ENCODE assay signal across 7 mouse cellular contexts in genomic region chr2:84886234-84886731, GRCm38 (mm10). TPM values are rescaled to one million over a fixed set of nuclear protein-coding genes. Genes with fewer than 3 reads are reported as not detected.
DNase-seq lines count a peak whose midpoint lies in the region; ATAC-seq and TF ChIP-seq lines count a peak whose summit lies in the region.

Rtn4rl2 (minus strand) TSS chr2:84886710.

- H3K27me3 ChIP-seq in lung, postnatal 0 days (replicated peaks; ENCODE audit: insufficient read depth, low read length): peaks cover 33% of the 10 kb centered on the region
- peaks cover 88% of the 10 kb centered on the region for H3K27me3 ChIP-seq in embryonic facial prominence, embryonic 15.5 days
- H3K27me3 ChIP-seq in intestine, embryonic 14.5 days (replicated peaks; ENCODE audit: control insufficient read depth, insufficient read depth, low read length): peaks cover 73% of the 10 kb centered on the region
- H3K27me3 ChIP-seq in liver, postnatal 0 days (ENCODE audit: insufficient read depth, low read length): peaks cover 84% of the 10 kb centered on the region

- peak within 1 kb of the TSS; percentile 58 for H3K4me3 ChIP-seq in lung, postnatal 0 days (ENCODE audit: low read depth, low read length)
- peak within 1 kb of the TSS; percentile 60 for H3K4me3 ChIP-seq in embryonic facial prominence, embryonic 15.5 days (replicated peaks)
- peak within 1 kb of the TSS; percentile 61 for H3K4me3 ChIP-seq in intestine, embryonic 14.5 days (ENCODE audit: low read depth, low read length)
- peak within 1 kb of the TSS; percentile 42 for H3K4me3 ChIP-seq in liver, postnatal 0 days (ENCODE audit: low read depth, low read length)

- peaks cover 4% of the 10 kb centered on the region; the same call in 1 of the 2 replicates for H3K4me1 ChIP-seq in lung, postnatal 0 days (ENCODE audit: insufficient read depth, low read depth, low read length)
- peaks cover 48% of the 10 kb centered on the region for H3K4me1 ChIP-seq in embryonic facial prominence, embryonic 15.5 days
- peaks cover 35% of the 10 kb centered on the region for H3K4me1 ChIP-seq in intestine, embryonic 14.5 days (replicated peaks; ENCODE audit: control insufficient read depth, insufficient read depth, low read length)
- peaks cover 34% of the 10 kb centered on the region for H3K4me1 ChIP-seq in liver, postnatal 0 days (ENCODE audit: insufficient read depth)

- TF ChIP-seq CTCF in lung, postnatal 0 days (IDR thresholded peaks at IDR 0.05): no peak
- no peak for TF ChIP-seq CTCF in liver, postnatal 0 days (IDR thresholded peaks at IDR 0.05; ENCODE audit: low read depth)

- H3K9ac ChIP-seq in lung, postnatal 0 days (replicated peaks; ENCODE audit: low read depth): peak within 1 kb of the TSS; percentile 34; the same call in 1 of the 2 replicates
- no peak within 1 kb of the TSS for H3K9ac ChIP-seq in embryonic facial prominence, embryonic 15.5 days
- peak within 1 kb of the TSS; percentile 48 for H3K9ac ChIP-seq in intestine, embryonic 14.5 days (ENCODE audit: low read length)
- peak within 1 kb of the TSS; percentile 26; the same call in 1 of the 2 replicates for H3K9ac ChIP-seq in liver, postnatal 0 days (replicated peaks)

- no peak for DNase-seq in lung, postnatal 0 days (ENCODE audit: low spot score)
- no peak for DNase-seq in lung, adult 18-20 months
- DNase-seq in intestine, embryonic 14.5 days (ENCODE audit: low spot score): no peak
- DNase-seq in liver, postnatal 0 days: peak; percentile 22
- no peak for DNase-seq in urinary bladder, adult 18-20 months (ENCODE audit: low spot score in 2 of 2)
- DNase-seq in adrenal gland, adult 2 months: no peak

- H3K9me3 ChIP-seq in lung, postnatal 0 days (ENCODE audit: low read length): no peaks in the 10 kb centered on the region
- H3K9me3 ChIP-seq in embryonic facial prominence, embryonic 15.5 days (replicated peaks): no peaks in the 10 kb centered on the region
- no peaks in the 10 kb centered on the region for H3K9me3 ChIP-seq in intestine, embryonic 14.5 days (ENCODE audit: control insufficient read depth, low read length)
- no peaks in the 10 kb centered on the region for H3K9me3 ChIP-seq in liver, postnatal 0 days (ENCODE audit: low read length)

- TF ChIP-seq EP300 in lung, postnatal 0 days (IDR thresholded peaks at IDR 0.05): no peak
- TF ChIP-seq EP300 in liver, postnatal 0 days (IDR thresholded peaks at IDR 0.05; ENCODE audit: low read depth): no peak

- H3K27ac ChIP-seq in lung, postnatal 0 days (ENCODE audit: low read length): no peak within 1 kb of the TSS
- no peak within 1 kb of the TSS for H3K27ac ChIP-seq in embryonic facial prominence, embryonic 15.5 days (replicated peaks)
- no peak within 1 kb of the TSS for H3K27ac ChIP-seq in intestine, embryonic 14.5 days (ENCODE audit: low read depth)
- no peak within 1 kb of the TSS for H3K27ac ChIP-seq in liver, postnatal 0 days (ENCODE audit: low read depth)

- 0 out of 2 replicates have a peak, but pooled peaks have one; percentile 1 for ATAC-seq in lung, postnatal 0 days
- ATAC-seq in embryonic facial prominence, embryonic 15.5 days (ENCODE audit: insufficient number of reproducible peaks, low FRiP score, low TSS enrichment, low read depth): no peak
- 0 out of 2 replicates have a peak, but pooled peaks have one; percentile 3 for ATAC-seq in intestine, embryonic 14.5 days (replicated peaks; ENCODE audit: low FRiP score, low TSS enrichment, low read depth)
- ATAC-seq in liver, postnatal 0 days: no peak

- WGBS in lung, postnatal 0 days: 0% methylated on average over 22 of the region's 35 CpGs
- under 1% methylated on average over 35 of the region's 35 CpGs for whole genome bisulfite sequencing in embryonic facial prominence, embryonic 15.5 days
- WGBS in intestine, embryonic 14.5 days: under 1% methylated on average over 29 of the region's 35 CpGs
- 0% methylated on average over 22 of the region's 35 CpGs for WGBS in liver, postnatal 0 days (ENCODE audit: insufficient replicate concordance)

- H3K36me3 ChIP-seq in lung, postnatal 0 days (ENCODE audit: insufficient read depth, low read length): no peaks in the 10 kb centered on the region
- no peaks in the 10 kb centered on the region for H3K36me3 ChIP-seq in embryonic facial prominence, embryonic 15.5 days
- H3K36me3 ChIP-seq in intestine, embryonic 14.5 days (ENCODE audit: control insufficient read depth, insufficient read depth, low read length): no peaks in the 10 kb centered on the region
- H3K36me3 ChIP-seq in liver, postnatal 0 days (replicated peaks; ENCODE audit: insufficient read depth, low read length): no peaks in the 10 kb centered on the region

- peak within 1 kb of the TSS; percentile 93 for H3K4me2 ChIP-seq in lung, postnatal 0 days (replicated peaks; ENCODE audit: low read depth, low read length)
- H3K4me2 ChIP-seq in embryonic facial prominence, embryonic 15.5 days (replicated peaks): peak within 1 kb of the TSS; percentile 80
- H3K4me2 ChIP-seq in intestine, embryonic 14.5 days (ENCODE audit: low read length): peak within 1 kb of the TSS; percentile 66
- peak within 1 kb of the TSS; percentile 74 for H3K4me2 ChIP-seq in liver, postnatal 0 days (ENCODE audit: low read depth, low read length)

RNA-seq across cellular contexts. Expression of gene Rtn4rl2, which starts in this region (rescaled TPM):
- 0.62 and 1.1 TPM in 2 replicates for polyA plus RNA-seq in lung, postnatal 0 days (2015; fragmentation: Nextera tagmentation; extraction: Ambion mirVana)
- 1.1 and 2.0 TPM in 2 replicates for polyA plus RNA-seq in embryonic facial prominence, embryonic 15.5 days (2015; fragmentation: Nextera tagmentation; extraction: Ambion mirVana)
- polyA plus RNA-seq in intestine, embryonic 14.5 days (2014; fragmentation: Nextera tagmentation; extraction: Ambion mirVana): 0.99 and 1.9 TPM in 2 replicates
- polyA plus RNA-seq in liver, postnatal 0 days (2015; fragmentation: Nextera tagmentation; extraction: Ambion mirVana): 0.14 and 0.31 TPM in 2 replicates
- 1 to 10 TPM; 1.1 to 1.5 TPM for total RNA-seq in adrenal gland, adult 2 months (2021)
- 11.5 and 17.5 TPM in 2 replicates for polyA plus RNA-seq in adrenal gland, adult 2 months (2012; rRNA removed)

Comparison
In these comparisons a context has a peak if more than half of its experiments do, and no peak if none do; other contexts are left out.
1. Peak in DNase-seq, H3K4me3 ChIP-seq, H3K9ac ChIP-seq and H3K4me2 ChIP-seq in liver, postnatal 0 days; RNA of the gene not detected or under 1 TPM.
2. ATAC-seq: peak in lung, postnatal 0 days (single experiment) and intestine, embryonic 14.5 days (single experiment); none in embryonic facial prominence, embryonic 15.5 days (single experiment) and liver, postnatal 0 days (single experiment).
3. Peak in every context shown above with its lines, with median percentiles within 50 percentile points of each other: H3K4me2 ChIP-seq and H3K4me3 ChIP-seq.